Mouse (Mus musculus) CH12.LX (cell line): Measurements from ENCODE around the gene S100a1.

Experiments
- CTCF ChIP-seq, 2 experiments: IDR thresholded peaks in 1 of 2; conservative IDR thresholded peaks in 1 of 2; 2 replicates each; pipeline ENCODE4 v1.5.1; 2011 to 2012; ENCODE audit warnings: low read depth in 2 of 2, low read length in 2 of 2, improper control_type of control experiment in 1 of 2, inconsistent platforms in 1 of 2, mild to moderate bottlenecking in 1 of 2, moderate library complexity in 1 of 2
- MXI1 ChIP-seq: IDR thresholded peaks from 2 replicates; pipeline ENCODE4 v1.6.1; 2011; ENCODE audit warnings: mild to moderate bottlenecking, low read depth, low read length, improper control_type of control experiment
- MYC ChIP-seq: IDR thresholded peaks from 2 replicates; pipeline ENCODE4 v1.6.1; 2011; ENCODE audit warnings: low read depth, mild to moderate bottlenecking, improper control_type of control experiment, low read length
- NELFE ChIP-seq: IDR thresholded peaks from 2 replicates; pipeline ENCODE4 v1.6.1; 2011; ENCODE audit warnings: low read depth, low read length, improper control_type of control experiment
- ZC3H11A ChIP-seq: IDR thresholded peaks from 2 replicates; pipeline ENCODE4 v1.6.1; 2012; ENCODE audit warnings: low read depth, mild to moderate bottlenecking, inconsistent platforms, low read length, improper control_type of control experiment

DNA sequence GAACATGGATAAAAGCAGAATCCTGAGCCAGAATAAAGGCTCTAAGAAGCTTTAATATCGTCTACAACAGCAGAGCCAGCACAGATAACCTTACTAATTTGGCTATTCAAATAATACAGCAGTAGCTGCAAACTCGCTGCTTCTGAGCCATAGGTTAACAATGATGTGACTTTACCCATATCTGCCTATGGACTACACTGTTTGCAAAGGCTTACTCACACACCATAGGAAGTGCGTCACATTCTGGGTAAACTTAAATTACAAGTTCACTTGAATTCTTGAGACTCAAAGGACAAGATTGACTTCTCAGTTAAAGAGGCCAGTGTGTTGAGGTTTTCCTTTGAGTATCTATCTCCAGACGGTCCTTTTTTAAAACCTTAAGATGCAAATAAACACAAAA, 10.7 kb downstream of the S100a1 start:
- TF ChIP-seq NELFE = no peak
- no peak for TF ChIP-seq ZC3H11A
- TF ChIP-seq MYC = no peak
- no peak for TF ChIP-seq MXI1
- TF ChIP-seq CTCF (conservative IDR thresholded peaks at IDR 0.05 in 1 of 2, IDR thresholded peaks at IDR 0.05 in 1 of 2; ENCODE audit: low read depth in 2 of 2, low read length in 2 of 2) = no peak
